Mouse (Mus musculus) cerebellum, postnatal 25 days (tissue): ENCODE measurements around the gene Galns.

Experiments used
- DNase-seq, 2 experiments: peaks; one replicate each; pipeline ENCODE4 v3.0.0; 2021; ENCODE audit warnings: mixed read lengths in 2 of 2

Gene Galns

GRCm38 (mm10) chr8:122537033-122537432 is 74.2 kb downstream of the Galns start:
- no peak for DNase-seq

GRCm38 (mm10) chr8:122531312-122531711 is 80.0 kb downstream of the Galns start:
- DNase-seq, result no peak

- DNase-seq, result no peak
Measured at GRCm38 (mm10) chr8:122529159-122529558, 82.1 kb downstream of the Galns start.
